Mouse (Mus musculus) cerebellum, adult 9-10 months (tissue): ENCODE measurements around the gene Rpain.
A peak's percentile ranks its signal among the peaks of the same experiment; 100 is the strongest.

Source experiments
- DNase-seq: peaks from one replicate; pipeline ENCODE4 v3.0.0; 2022

The Rpain gene

DNA sequence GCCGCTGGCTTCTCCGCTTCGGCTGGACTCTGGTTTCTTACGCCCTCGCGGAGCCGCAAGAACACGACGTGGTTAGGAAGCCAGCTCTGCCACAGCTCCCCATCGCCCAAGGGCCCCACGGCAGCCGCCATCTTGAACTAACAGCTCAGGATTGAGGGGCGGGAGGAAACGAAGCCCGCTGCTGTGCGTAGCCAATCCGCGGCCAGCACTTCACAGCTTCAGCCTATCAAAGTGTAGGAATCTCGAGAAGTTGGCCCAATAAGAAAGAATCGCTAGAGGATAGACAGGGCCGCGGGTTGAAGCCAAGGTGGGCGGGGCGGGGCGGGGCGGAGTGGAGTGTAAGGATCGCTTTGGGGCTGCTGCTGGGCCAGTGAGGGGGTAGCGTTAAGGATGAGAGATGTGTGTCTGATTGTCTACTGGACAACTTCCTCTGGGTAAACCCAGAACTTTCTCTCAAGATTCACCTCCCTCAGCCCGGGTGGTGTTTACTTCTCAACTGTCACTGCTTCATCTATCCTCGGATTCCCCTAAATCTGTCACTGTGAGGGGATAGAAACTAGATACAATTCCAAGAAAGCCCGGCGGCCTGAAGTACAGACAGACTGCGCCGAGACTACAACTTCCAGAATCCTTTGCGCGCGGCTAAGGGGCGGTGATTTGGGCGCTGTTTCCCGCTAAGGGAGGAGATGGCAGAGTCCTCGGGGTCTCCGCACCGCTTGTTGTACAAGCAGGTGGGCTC is at the start of gene Rpain, which contains the start of gene Nup88:
Rpain (plus strand) TSS at position 393 of the 739 bp plus-strand sequence.
Nup88 (minus strand) TSS at position 153 of the 739 bp plus-strand sequence.
- DNase-seq: peak; percentile 96

DNA sequence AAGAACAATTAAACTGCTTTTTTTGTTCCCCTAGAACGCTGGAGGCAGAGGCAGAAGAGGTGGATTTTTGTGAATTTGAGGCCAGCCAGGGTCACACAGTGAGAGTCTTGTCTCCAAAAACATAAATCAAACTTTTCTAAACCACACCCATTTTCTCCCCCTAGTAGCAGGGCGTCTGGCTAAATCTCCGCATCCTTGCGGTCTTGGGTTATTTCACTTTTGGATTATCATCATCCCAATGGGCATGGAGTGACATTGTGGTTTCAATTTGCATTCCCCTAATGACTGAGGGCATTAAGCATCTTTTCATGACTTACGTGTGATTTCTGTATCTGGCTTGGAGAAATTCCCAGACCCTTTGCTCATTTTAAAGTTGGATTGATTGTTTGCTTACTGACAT is 38.6 kb upstream of the Rpain start:
- no peak for DNase-seq

DNA sequence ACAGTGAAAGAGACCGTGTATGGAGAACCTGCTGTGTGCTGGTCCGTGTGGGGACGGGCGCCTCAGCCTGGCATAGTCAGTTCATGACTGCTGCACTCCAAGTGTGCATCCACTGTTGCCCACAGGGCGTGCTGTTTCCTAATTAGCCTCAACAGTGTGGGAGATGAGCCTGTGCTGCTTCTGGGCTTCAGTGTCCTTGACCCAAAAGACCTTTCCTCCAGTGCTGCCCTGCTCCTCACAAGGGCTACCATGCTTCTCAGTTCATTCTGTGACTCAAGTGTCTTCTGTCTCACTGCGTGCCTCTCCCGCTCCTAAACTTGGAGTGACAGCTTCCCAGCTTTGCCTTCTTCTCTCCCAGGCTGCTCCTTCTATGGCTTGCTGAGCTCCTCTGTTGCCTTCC is 34.7 kb upstream of the Rpain start:
- DNase-seq: no peak

DNA sequence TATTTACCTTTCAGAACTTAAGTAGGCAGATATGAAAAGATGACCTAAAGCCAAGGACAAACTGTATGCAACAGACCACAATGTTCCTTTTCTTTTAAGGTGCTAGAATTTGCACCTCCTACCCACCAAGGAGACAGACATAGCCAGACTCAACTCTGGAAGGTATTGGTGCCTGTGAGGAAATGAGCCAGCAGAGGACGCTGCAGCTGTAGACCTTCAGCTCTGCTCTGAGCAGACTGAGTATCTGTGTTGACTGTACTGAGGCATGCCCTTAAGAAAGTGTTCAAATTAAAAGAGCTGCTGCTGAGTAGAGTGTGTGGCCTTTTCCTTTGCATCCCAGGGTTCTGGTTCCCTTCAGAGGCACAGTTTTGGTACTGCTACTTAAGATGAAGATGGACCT is 27.4 kb upstream of the Rpain start:
- DNase-seq: no peak

DNA sequence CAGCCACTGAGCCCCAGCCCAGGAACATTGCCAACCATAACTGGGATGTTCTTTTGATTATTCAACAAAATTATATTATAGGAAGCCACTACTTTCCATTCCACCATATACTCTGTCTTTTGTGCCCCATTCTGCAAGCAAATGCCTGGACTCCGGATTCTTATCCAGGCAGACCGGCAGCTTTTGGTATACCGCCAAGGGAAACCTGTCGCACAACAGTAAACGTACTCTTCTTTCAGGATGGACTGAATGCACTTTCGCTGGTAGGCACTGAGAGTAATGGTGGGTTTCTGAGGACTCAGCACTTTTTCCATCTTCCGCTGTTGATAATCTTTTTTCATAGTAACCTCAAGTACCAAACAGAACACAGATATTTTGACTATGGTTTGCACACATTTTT is 26.4 kb upstream of the Rpain start:
- no peak for DNase-seq

DNA sequence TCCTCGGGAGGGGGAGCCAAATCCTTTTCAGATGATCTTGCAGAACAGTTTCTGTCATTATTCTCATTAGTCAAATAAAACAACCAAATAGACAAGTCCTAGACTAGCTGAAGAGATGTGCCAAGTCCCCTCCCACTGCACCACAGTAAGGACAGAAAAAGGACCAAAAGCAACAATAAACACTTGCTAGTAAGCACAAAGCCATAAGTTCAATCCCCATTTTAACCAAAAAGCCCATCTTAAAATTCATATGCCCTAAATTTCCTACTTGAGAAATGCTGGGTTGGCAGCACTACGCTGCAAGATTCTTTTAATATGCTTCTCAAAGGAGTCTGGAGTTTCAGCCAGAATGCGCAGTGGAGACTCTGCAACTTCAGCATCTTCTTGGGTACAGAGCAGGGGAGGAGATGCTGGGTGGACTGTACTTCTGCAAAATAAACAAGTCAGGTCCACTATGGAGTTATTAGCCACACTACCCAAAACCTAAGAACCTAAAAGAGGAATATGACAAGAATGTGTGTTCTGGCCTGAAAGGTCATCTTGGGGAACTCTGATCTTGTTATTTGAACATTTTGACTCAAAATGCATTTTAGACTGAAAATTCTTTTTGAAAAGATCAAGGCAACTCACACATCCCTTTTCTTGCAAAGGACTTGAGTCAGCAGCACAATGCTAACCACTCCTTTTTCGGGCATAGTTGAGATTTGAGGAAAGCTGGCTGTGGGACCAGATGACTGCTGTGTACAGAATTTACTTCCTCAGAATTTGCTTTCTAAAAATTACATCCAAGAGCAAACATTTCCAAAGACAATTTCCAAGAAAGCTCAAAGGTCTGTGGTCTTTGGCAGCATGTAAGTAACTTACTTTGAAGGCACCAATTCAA is 24.8 kb upstream of the Rpain start:
- DNase-seq: no peak

DNA sequence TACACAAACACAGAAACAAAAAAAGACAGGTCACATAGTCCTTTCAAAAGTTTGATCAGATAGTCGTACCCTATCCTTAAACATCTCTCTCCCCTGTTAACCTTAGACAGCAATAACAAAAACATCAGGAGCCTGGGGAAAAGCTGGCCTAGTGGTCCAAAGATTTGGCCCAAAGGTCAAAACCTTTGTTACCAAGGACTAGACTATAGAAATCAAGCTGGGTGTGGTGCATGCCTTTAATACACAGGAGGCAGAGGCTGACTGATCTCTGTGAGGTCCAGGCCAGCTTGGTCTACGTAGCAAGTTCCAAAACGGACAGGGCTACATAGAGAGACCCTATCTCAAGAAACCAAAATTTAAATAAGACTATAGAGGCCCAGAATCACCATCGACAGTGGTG is 15.3 kb upstream of the Rpain start:
- no peak for DNase-seq

DNA sequence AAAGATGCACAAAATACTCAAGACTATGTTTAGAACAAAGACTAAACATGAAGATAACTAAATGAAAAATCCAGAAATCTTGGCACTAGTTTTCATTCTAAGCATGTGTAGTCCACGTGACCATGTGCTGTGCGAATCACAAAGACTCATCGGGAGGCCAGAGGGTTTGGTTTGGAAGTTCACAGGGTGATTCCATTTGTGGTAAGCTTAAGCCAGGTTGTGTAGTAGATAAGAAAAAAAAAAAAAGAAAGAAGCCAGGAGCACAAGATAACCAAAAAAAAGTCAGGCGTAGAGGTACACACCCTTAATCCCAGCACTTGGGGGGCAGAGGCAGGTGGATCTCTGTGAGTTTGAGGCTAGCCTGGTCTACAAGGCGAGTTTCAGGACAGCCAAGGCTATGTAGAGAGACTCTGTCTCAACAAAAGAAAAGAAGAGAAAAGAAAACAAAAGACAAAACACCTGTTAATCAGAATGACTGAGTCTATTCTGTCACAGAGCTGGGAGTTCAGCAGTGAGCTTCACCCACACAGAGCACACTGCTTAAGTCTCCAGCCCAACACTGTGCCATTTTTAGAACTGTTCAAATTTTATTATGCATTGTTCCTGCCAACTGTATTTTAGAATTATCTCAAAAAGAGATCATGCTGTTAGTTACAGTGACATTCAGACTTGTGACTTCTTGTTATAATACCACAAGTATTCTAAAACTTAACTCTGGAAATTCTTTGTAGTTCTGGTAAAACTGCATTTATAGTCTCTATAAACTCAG is 9.0 kb upstream of the Rpain start:
- DNase-seq: no peak

DNA sequence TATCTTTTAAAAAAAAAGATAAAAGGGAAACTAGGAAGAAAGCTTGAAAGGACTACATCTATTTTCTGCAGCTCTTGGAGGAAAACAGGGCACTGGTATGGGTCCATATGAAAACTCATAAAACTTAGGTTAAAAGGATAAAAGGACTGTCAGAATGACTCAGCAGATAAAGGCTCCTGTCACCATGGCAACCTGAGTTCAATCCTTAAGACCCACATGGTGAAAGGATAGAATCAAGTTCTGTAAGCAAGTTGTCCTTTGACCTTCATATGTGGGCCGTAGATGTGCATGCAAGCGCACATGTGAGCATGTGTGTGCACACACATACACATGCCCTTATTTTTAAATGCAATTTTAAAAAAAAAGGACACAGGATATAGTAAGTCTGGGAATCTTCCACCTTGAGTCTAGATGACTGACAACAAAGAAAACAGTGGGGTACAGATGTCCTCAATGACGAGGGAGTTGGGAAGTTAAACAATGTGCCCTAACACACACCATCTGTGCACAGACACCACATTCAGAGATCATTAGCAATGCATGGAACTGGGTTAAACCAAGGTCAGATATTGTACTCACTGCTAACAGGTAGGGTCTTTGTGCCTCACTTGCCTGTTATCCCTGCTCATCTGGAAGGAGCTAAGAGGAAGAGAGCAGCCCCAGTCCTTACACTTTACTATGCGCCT is 5.6 kb upstream of the Rpain start:
- no peak for DNase-seq

DNA sequence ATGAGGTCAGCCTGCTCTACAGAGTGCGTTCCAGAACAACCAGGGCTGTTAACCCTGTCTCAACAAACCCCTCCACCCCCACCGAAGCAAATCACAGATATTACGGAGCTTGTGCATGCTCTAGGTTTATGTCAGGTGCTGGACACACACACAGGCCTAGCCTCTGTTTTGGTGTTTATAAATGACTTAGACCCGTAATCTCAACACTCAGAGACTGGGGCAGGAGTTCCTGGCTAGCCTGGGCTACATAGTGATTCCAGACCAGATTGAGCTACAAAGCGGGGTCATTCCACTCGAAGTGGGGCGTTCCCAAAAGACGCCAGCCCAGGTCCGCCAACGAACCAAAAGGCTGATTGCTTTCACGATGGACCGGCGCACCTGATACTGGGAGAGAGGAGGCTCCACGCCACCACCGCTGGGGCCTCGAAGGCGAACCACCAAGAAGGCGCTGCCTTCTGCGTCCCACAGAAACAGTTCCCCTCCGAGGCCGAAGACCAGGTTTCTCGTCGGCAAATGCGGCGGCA is 680 bp upstream of the Rpain start:
- no peak for DNase-seq

DNA sequence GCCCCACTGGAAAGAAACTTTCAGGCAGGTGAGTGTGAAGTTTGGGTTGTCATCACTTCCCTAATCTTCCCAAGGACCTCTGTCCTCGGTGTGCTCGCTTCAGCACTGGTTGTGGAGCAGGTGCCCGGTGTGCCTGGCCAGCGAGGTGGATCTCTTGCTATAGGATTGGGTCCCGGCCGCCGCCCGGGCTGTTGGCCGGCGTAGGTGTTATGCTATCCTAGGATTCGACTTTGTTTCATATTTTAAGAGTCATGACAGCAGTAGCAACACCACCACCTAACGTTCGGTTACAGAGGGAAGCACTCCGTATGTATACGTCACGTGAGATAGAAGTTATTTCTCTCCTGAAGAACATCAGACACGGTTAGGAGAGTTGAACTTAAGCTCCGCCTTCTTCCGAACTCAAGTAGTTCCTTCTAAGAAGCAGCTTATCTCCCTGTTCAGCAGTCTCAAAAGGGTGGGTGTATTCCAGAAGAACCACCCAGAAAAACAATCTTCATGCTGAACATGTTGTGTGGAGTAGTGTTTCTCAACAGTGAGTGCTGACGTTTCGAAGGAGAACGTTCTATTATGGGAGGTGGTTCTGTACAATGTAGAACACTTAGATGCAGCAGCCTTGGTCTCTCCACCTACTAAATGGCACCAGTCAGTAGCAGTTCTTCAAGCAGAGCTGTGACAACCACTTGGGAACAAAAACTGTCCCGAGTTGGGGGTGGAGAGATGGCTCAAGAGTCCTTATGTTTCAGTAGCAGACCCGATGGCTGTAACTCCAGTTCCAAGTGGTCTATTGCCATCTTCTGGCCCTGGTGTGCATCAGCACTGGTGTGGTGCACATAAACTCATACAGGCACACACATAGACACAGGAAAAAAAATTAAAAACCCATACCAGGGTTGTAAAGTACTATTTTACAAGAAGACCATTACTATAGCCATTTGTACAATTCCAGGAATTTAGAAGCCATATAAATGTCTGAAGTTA is 837 bp downstream of the Rpain start:
- DNase-seq: no peak

DNA sequence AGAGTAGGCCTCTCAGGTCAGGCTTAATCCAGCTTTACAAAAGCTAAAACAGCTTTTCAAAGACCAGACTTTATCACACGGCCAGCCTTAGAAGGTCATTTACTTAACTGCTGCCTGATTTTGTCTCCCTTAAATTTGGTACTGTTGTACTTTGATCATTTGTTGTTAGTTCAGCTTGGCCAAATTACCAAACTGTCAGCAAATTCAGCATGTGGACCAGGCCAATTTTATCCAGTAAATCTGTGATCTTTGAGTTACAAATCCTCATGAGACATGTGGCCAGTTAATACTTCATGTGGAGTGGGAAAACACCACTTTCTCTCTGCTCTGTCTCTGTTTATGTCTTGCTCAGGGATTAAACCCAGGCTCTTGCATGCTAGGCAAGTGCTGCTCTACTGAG is 2.6 kb downstream of the Rpain start:
- no peak for DNase-seq

DNA sequence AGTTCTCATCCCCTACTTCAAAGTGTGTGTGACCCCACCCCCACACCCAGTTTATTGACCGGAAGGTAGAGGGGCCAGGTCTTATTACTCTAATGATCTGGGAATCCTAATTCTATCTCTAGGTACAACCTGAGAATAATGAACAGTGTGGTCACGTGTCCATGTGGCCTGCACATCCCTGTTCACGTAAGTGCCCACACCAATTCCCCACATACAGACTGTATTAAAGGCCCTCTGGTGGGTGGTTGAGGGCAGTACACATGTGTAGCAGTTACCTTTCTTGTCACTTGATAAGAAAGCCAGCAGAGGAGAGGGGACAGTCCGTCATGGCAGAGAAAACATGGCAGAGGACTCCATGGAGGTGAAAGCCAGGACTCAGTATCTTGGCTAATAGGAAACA is 3.9 kb downstream of the Rpain start:
- no peak for DNase-seq

DNA sequence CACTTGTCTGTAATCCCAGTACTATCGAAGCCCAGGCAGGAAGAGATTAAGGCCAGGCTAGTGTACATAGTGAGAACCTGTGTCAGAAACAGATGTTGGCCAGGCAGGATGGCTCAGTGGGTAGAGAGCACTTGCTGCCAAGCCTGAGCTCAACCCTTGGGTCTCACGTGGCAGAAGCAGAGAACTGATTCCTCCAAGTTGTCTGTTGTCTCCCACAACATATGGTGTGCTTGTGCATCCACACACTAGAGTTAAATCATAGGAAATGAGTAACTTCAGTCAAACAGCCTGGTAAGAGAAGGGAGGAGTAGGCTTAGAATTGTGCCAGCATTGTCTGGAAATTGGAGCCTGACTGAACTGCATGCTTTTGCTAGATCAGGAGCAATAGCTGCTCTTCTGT is 5.2 kb downstream of the Rpain start:
- no peak for DNase-seq

DNA sequence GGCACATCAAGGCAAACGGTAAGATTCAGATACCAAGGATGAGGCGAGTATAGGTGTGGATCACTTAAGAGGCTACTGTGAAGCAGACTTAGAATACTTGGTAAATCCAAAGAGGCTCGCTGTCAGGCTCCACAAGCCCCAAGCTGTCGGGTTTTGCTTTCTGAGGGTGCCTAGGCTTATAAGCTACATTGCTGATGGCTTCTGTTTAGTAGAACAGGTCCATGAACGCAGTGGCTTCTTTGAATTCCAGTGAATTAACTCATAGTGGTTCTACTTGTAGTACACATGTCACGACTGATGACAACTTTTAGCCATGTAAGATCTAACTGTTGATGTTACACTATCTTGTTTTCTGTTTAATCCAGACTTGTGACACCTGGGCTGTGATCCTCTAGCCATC is 7.3 kb downstream of the Rpain start:
- DNase-seq: no peak

DNA sequence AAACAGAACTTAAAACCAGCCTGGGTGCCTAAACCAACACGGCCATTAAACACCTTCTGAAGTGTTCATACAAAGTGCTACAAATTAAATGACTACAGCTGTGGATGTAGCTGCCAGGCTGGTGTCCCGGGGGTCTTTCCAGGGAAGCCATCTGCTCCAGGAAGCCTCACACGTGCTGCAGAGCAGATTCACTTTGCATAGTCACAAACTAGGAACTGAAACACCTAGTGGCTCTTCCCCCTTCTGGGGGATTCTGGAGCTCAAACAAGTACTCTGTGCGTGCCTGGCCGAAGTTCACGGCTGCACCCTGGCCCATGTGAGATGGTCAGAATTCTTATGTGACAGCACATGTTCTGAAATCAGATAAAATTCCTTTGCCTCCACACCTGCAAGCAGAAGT is 10.2 kb downstream of the Rpain start:
- DNase-seq: no peak

DNA sequence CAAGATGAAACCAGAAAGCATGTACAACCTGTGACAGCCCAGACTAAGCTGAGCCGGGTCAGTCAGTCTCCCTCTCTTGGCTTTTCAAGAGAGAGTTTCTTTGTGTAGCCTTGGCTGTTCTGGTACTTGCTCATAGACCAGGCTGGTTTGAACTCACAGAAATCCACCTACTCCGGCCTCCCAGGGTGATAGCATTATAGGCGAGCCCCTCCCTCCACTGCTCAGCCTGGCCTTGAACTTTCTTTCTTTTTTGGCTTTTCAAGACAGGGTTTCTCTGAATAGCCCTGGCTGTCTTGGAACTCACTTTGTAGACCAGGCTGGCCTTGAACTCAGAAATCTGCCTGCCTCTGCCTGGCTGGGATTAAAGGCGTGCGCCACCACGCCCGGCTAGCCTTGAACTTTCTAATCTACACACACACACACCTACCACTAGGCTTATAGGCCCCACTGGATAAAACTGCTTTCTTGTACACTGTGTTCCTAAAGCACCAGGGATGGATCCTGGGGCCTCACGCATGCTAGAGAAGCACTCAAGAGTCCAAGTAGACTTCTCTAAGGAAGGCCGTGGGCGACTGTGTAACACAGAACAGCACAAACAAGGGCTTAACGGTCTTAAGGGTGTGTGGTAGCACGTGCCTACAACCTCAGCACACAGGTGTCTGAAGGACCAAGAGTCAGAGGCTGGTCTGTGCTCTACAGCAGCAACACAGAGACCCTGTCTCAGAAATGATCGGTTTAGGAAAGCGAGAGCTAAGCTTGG is 10.9 kb downstream of the Rpain start:
- DNase-seq: no peak

DNA sequence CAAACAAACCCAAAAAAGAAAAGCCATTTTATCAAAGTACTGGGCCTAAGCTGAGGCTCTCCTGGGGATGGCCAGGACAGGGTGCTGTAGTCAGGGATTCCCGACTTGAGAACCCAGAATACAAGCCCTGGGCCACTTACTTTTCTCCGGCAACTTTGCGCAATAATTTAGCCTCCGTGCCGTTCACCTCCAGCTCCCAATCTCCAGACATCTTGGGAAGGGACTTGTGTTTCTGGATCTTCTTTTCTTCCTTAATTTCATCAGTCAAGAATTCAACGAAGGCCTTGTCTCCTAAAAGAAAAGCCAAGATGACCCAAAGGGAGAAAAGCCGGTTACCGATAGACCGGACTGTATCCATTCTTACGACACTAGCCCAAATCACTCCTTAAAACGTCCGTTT is 12.0 kb downstream of the Rpain start:
- DNase-seq: no peak

DNA sequence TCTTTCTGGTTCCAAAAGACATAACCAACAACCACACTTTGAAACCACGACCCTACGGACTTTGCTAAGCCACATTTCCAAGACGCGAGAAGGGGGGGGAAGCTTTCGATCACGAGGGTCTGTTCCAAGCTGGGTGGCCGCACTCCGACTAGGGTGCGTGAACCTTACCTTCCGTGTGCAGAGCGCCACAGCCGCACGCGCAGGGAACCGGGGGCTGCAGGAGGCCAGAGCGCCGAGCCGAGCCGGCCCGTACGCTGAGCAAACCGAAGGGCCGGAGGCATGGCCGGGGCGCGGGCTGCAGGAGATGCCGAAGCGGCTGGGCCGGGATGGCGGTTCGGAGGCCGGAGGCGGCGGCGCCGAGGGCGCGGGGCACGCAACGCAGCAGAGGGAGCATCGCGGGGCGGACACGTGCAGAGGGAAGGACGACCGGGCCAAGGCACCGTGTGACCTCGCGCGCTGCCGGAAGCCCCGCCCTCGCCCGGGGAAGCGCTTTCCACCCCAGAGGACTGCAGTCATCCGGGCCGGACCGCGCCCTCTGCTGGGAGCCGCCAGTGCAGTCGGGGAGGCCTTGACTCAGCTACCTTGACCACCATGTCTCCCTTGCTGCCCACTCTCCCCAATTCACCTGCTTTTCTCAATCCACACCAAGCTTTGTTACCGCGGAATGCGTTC is 12.7 kb downstream of the Rpain start, which contains the start of gene C1qbp:
C1qbp (minus strand) TSS at position 470 of the 672 bp plus-strand sequence.
- DNase-seq: peak; percentile 93

DNA sequence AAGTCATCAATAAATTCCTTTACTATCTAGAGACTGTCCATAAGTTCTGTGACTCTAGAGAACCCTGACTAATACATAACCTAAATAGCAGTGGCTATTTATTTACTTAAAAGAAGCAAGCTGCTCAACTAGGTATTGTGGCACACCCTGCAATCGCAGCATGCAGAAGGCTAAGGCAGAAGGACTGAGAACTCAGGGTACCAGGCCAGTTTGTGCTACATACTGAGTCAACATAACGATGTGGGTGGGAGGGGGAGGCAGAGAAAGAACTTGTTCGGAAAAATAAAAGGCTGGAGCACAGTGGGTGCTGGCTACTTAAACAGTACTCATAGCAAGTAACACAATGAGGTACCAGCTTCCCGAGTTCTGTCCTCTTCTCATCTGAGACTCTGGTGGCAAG is 31.2 kb downstream of the Rpain start:
- no peak for DNase-seq
